Mouse (Mus musculus): Measurements from ENCODE around the gene Gm13272.
"Not testable (repeated sequence)": the region's sequence is repeated elsewhere in the genome, so short reads cannot be mapped to it uniquely, and the experiment has no call there.

Gene Gm13272

GRCm38 (mm10) chr4:88779550-88779949 is at the start of gene Gm13272:
Gm13272 (plus strand) TSS chr4:88779850.
- TF ChIP-seq GATA4 (IDR thresholded peaks at IDR 0.05; ENCODE audit: insufficient replicate concordance, low read length) = not testable (repeated sequence)

- no peak for TF ChIP-seq GATA4 (IDR thresholded peaks at IDR 0.05; ENCODE audit: insufficient replicate concordance, low read length)
These were observed 41.2 kb upstream of the Gm13272 start for GRCm38 (mm10) chr4:88738480-88738879.

- TF ChIP-seq GATA4 (IDR thresholded peaks at IDR 0.05; ENCODE audit: insufficient replicate concordance, low read length) = no peak
These were observed 40.6 kb upstream of the Gm13272 start for GRCm38 (mm10) chr4:88739036-88739435.

- no peak for TF ChIP-seq GATA4 (IDR thresholded peaks at IDR 0.05; ENCODE audit: insufficient replicate concordance, low read length)
These were observed 38.2 kb upstream of the Gm13272 start for GRCm38 (mm10) chr4:88741426-88741825.

GRCm38 (mm10) chr4:88742771-88743371 is 36.8 kb upstream of the Gm13272 start:
- no peak for TF ChIP-seq GATA4 (IDR thresholded peaks at IDR 0.05; ENCODE audit: insufficient replicate concordance, low read length)

GRCm38 (mm10) chr4:88744207-88744606 is 35.4 kb upstream of the Gm13272 start:
- no peak for TF ChIP-seq GATA4 (IDR thresholded peaks at IDR 0.05; ENCODE audit: insufficient replicate concordance, low read length)

- TF ChIP-seq GATA4 (IDR thresholded peaks at IDR 0.05; ENCODE audit: insufficient replicate concordance, low read length) = no peak
These were observed 29.7 kb upstream of the Gm13272 start for GRCm38 (mm10) chr4:88749926-88750325.

GRCm38 (mm10) chr4:88754818-88755340 is 24.8 kb upstream of the Gm13272 start, which contains the start of gene Gm13271:
Gm13271 (plus strand) TSS chr4:88754868.
- TF ChIP-seq GATA4 (IDR thresholded peaks at IDR 0.05; ENCODE audit: insufficient replicate concordance, low read length) = not testable (repeated sequence)

- TF ChIP-seq GATA4 (IDR thresholded peaks at IDR 0.05; ENCODE audit: insufficient replicate concordance, low read length) = not testable (repeated sequence)
These were observed 19.9 kb upstream of the Gm13272 start, which contains the start of gene Gm13283 for GRCm38 (mm10) chr4:88759610-88760268. Gm13283 (plus strand) TSS chr4:88760119.

GRCm38 (mm10) chr4:88773534-88773933 is 6.1 kb upstream of the Gm13272 start, which contains the start of gene Gm13290:
Gm13290 (plus strand) TSS chr4:88773834.
- TF ChIP-seq GATA4 (IDR thresholded peaks at IDR 0.05; ENCODE audit: insufficient replicate concordance, low read length) = not testable (repeated sequence)

GRCm38 (mm10) chr4:88776622-88777021 is 3.0 kb upstream of the Gm13272 start, which contains the start of gene Gm13289:
Gm13289 (plus strand) TSS chr4:88776922.
- TF ChIP-seq GATA4 (IDR thresholded peaks at IDR 0.05; ENCODE audit: insufficient replicate concordance, low read length) = not testable (repeated sequence)

- TF ChIP-seq GATA4 (IDR thresholded peaks at IDR 0.05; ENCODE audit: insufficient replicate concordance, low read length) = not testable (repeated sequence)
These were observed 2.2 kb downstream of the Gm13272 start, which contains the start of gene Ifnz for GRCm38 (mm10) chr4:88781831-88782230. Ifnz (plus strand) TSS chr4:88782131.

GRCm38 (mm10) chr4:88785409-88785808 is 5.8 kb downstream of the Gm13272 start, which contains the start of gene Gm13276:
Gm13276 (plus strand) TSS chr4:88785709.
- not testable (repeated sequence) for TF ChIP-seq GATA4 (IDR thresholded peaks at IDR 0.05; ENCODE audit: insufficient replicate concordance, low read length)

GRCm38 (mm10) chr4:88788402-88788801 is 8.8 kb downstream of the Gm13272 start, which contains the start of gene Gm13277:
Gm13277 (plus strand) TSS chr4:88788632.
- not testable (repeated sequence) for TF ChIP-seq GATA4 (IDR thresholded peaks at IDR 0.05; ENCODE audit: insufficient replicate concordance, low read length)

GRCm38 (mm10) chr4:88791250-88791649 is 11.6 kb downstream of the Gm13272 start, which contains the start of gene Gm13278:
Gm13278 (plus strand) TSS chr4:88791550.
- TF ChIP-seq GATA4 (IDR thresholded peaks at IDR 0.05; ENCODE audit: insufficient replicate concordance, low read length) = not testable (repeated sequence)
